In genomic region chr8:125806459-125806858, GRCm38 (mm10) we compare ENCODE assay signal across 23 mouse cellular contexts.
A peak's percentile ranks its signal among the peaks of the same experiment; 100 is the strongest.
DNase-seq lines count a peak whose midpoint lies in the region; ATAC-seq and TF ChIP-seq lines count a peak whose summit lies in the region.
"Had no signal": no experiment of that assay in that cellular context is flagged by ENCODE, and none has a peak within 500 bp of the region (broad histone marks: within the 10 kb centered on the region; RNA-seq: fewer than 3 reads in every experiment).

No protein-coding gene starts in this region.

- H3K9me3 ChIP-seq in kidney, postnatal 0 days (replicated peaks; ENCODE audit: low read length): no peaks in the 10 kb centered on the region
- H3K9me3 ChIP-seq in embryonic facial prominence, embryonic 10.5 days: no peaks in the 10 kb centered on the region
- H3K9me3 ChIP-seq: heart, embryonic 13.5 days; hindbrain, embryonic 13.5 days; kidney, embryonic 15.5 days; limb, embryonic 12.5 days; liver, embryonic 12.5 days had no signal

- peak; percentile 34 for DNase-seq in kidney, postnatal 0 days (ENCODE audit: low spot score)
- no peak for DNase-seq in kidney, adult 11 months
- DNase-seq in ovary, postnatal 36 days (ENCODE audit: low spot score): peak; percentile 22
- DNase-seq in ovary, postnatal 10 days (ENCODE audit: low spot score): no peak
- DNase-seq in R1 (ENCODE audit: low read depth, low spot score): peak; percentile 63
- DNase-seq in embryonic facial prominence, embryonic 10.5 days (ENCODE audit: low spot score): peak; percentile 21
- DNase-seq in gastrocnemius, postnatal 10 days: no peak
- DNase-seq: adrenal gland, adult 8-10 months; cerebellum, adult 11 months; cerebellum, postnatal 10 days; heart, adult 11 months; layer of hippocampus, postnatal 36 days; lung, adult 2 months; lung, postnatal 4 days; thymus, adult 18-20 months; thymus, postnatal 4 days had no signal

- H3K4me3 ChIP-seq in kidney, postnatal 0 days (replicated peaks; ENCODE audit: low read depth, low read length): no peak overlapping the region
- H3K4me3 ChIP-seq in embryonic facial prominence, embryonic 10.5 days: no peak overlapping the region
- H3K4me3 ChIP-seq: heart, embryonic 13.5 days; hindbrain, embryonic 13.5 days; kidney, embryonic 15.5 days; limb, embryonic 12.5 days; liver, embryonic 12.5 days had no signal

- no peak overlapping the region for H3K4me2 ChIP-seq in kidney, postnatal 0 days (ENCODE audit: low read length)
- H3K4me2 ChIP-seq: heart, embryonic 13.5 days; hindbrain, embryonic 13.5 days; kidney, embryonic 15.5 days; limb, embryonic 12.5 days; liver, embryonic 12.5 days had no signal

- no peaks in the 10 kb centered on the region for H3K4me1 ChIP-seq in kidney, postnatal 0 days (replicated peaks; ENCODE audit: insufficient read depth, low read length)
- H3K4me1 ChIP-seq in embryonic facial prominence, embryonic 10.5 days: no peaks in the 10 kb centered on the region
- H3K4me1 ChIP-seq: kidney, embryonic 15.5 days; liver, embryonic 12.5 days had no signal

- 52% methylated on average over 12 of the region's 12 CpGs for WGBS in kidney, postnatal 0 days
- WGBS in embryonic facial prominence, embryonic 10.5 days: 86% methylated on average over 12 of the region's 12 CpGs

- no peak for ATAC-seq in kidney, postnatal 0 days (replicated peaks; ENCODE audit: low FRiP score, low read depth)
- ATAC-seq: inflammation-experienced regulatory T-cells, adult 6 months; liver, embryonic 12.5 days; midbrain, embryonic 16.5 days had no signal

- H3K27me3 ChIP-seq in kidney, postnatal 0 days (ENCODE audit: insufficient read depth, low read length): no peaks in the 10 kb centered on the region
- H3K27me3 ChIP-seq in embryonic facial prominence, embryonic 10.5 days (replicated peaks; ENCODE audit: low read depth, poor library complexity, severe bottlenecking): no peaks in the 10 kb centered on the region
- H3K27me3 ChIP-seq: heart, embryonic 13.5 days; hindbrain, embryonic 13.5 days; kidney, embryonic 15.5 days; limb, embryonic 12.5 days; liver, embryonic 12.5 days had no signal

- H3K27ac ChIP-seq in kidney, postnatal 0 days: no peak overlapping the region
- no peak overlapping the region for H3K27ac ChIP-seq in embryonic facial prominence, embryonic 10.5 days (replicated peaks)
- H3K27ac ChIP-seq: heart, embryonic 13.5 days; hindbrain, embryonic 13.5 days; kidney, embryonic 15.5 days; limb, embryonic 12.5 days; liver, embryonic 12.5 days had no signal

- H3K36me3 ChIP-seq in kidney, postnatal 0 days (ENCODE audit: insufficient read depth, low read length): no peaks in the 10 kb centered on the region
- no peaks in the 10 kb centered on the region for H3K36me3 ChIP-seq in embryonic facial prominence, embryonic 10.5 days (replicated peaks)
- H3K36me3 ChIP-seq: heart, embryonic 13.5 days; kidney, embryonic 15.5 days; limb, embryonic 12.5 days; liver, embryonic 12.5 days had no signal

- H3K9ac ChIP-seq in kidney, postnatal 0 days (ENCODE audit: low read depth, low read length): no peak overlapping the region
- H3K9ac ChIP-seq: heart, embryonic 13.5 days; hindbrain, embryonic 13.5 days; kidney, embryonic 15.5 days; limb, embryonic 12.5 days; liver, embryonic 12.5 days had no signal

- no peak for TF ChIP-seq CTCF in kidney, postnatal 0 days (IDR thresholded peaks at IDR 0.05; ENCODE audit: low read depth)

Comparison
In these comparisons a context has a peak if more than half of its experiments do, and no peak if none do; other contexts are left out.
1. DNase-seq: peak in kidney, postnatal 0 days (single experiment), ovary, postnatal 36 days (single experiment), R1 (single experiment) and embryonic facial prominence, embryonic 10.5 days (single experiment); none in kidney, adult 11 months (single experiment), ovary, postnatal 10 days (single experiment) and gastrocnemius, postnatal 10 days (single experiment).